In genomic region chr19:56076128-56076527, GRCm38 (mm10) we compare ENCODE assay signal across 24 mouse cellular contexts.
DNase-seq lines count a peak whose midpoint lies in the region; ATAC-seq and TF ChIP-seq lines count a peak whose summit lies in the region.
"Had no signal": no experiment of that assay in that cellular context is flagged by ENCODE, and none has a peak within 500 bp of the region (broad histone marks: within the 10 kb centered on the region; RNA-seq: fewer than 3 reads in every experiment).

No protein-coding gene starts in this region.

- intact Hi-C loops in gastrocnemius, postnatal 36 days (cut with DNase I): no loop called here

- no peaks in the 10 kb centered on the region for H3K27me3 ChIP-seq in hindbrain, embryonic 16.5 days (replicated peaks; ENCODE audit: control insufficient read depth, insufficient read depth, low read length)
- H3K27me3 ChIP-seq: forebrain, embryonic 15.5 days; intestine, embryonic 15.5 days had no signal

- no peak for DNase-seq in frontal cortex, postnatal 14 days (ENCODE audit: low spot score in 2 of 2)
- peak; percentile 12 for DNase-seq in gastrocnemius, postnatal 25 days
- no peak for DNase-seq in gastrocnemius, postnatal 36 days
- no peak for DNase-seq in ES-E14 (ENCODE audit: low read depth, low spot score)
- DNase-seq in brain, adult 2 months (ENCODE audit: low read depth, low spot score): peak; percentile 31
- DNase-seq: adrenal gland, adult 8-10 months; adrenal gland, postnatal 25 days; B cell, adult 2 months; cerebellum, adult 18-20 months; cerebellum, adult 9-10 months; cerebellum, postnatal 14 days; heart, adult 11 months; kidney, adult 11 months had no signal

- H3K9ac ChIP-seq in ES-E14 (ENCODE audit: insufficient read depth, low read depth, low read length, poor library complexity, severe bottlenecking): no peak overlapping the region
- no peak overlapping the region for H3K9ac ChIP-seq in hindbrain, embryonic 16.5 days (ENCODE audit: low read depth, low read length)
- H3K9ac ChIP-seq: embryonic facial prominence, embryonic 12.5 days; forebrain, embryonic 12.5 days; forebrain, embryonic 15.5 days; hindbrain, embryonic 12.5 days; hindbrain, embryonic 15.5 days; intestine, embryonic 15.5 days had no signal

- no peak overlapping the region for H3K27ac ChIP-seq in ES-E14 (ENCODE audit: insufficient read depth, low read depth, low read length, poor library complexity, severe bottlenecking)
- no peak overlapping the region for H3K27ac ChIP-seq in hindbrain, embryonic 16.5 days (ENCODE audit: low read depth, low read length)
- H3K27ac ChIP-seq: embryonic facial prominence, embryonic 12.5 days; forebrain, embryonic 12.5 days; forebrain, embryonic 15.5 days; hindbrain, embryonic 12.5 days; hindbrain, embryonic 15.5 days; intestine, embryonic 15.5 days had no signal

- ATAC-seq in frontal cortex, adult (ENCODE audit: low TSS enrichment): peak; percentile 57
- ATAC-seq in hindbrain, embryonic 16.5 days: no peak
- ATAC-seq: activated CD4-positive, CD25-positive, alpha-beta regulatory T cell, adult 4 months; forebrain, embryonic 15.5 days; intestine, embryonic 15.5 days had no signal

- H3K4me1 ChIP-seq in ES-E14 (ENCODE audit: control insufficient read depth in 2 of 2, insufficient read depth in 2 of 2, low read length in 2 of 2, poor library complexity in 1 of 2): no peaks in the 10 kb centered on the region
- H3K4me1 ChIP-seq in hindbrain, embryonic 16.5 days (ENCODE audit: control insufficient read depth, insufficient read depth, low read depth, low read length): no peaks in the 10 kb centered on the region
- H3K4me1 ChIP-seq: hindbrain, embryonic 15.5 days; intestine, embryonic 15.5 days had no signal

- H3K4me2 ChIP-seq in hindbrain, embryonic 16.5 days (ENCODE audit: low read length): no peak overlapping the region
- H3K4me2 ChIP-seq: embryonic facial prominence, embryonic 12.5 days; forebrain, embryonic 12.5 days; forebrain, embryonic 15.5 days; heart, embryonic 11.5 days; hindbrain, embryonic 12.5 days; hindbrain, embryonic 15.5 days; intestine, embryonic 15.5 days had no signal

- WGBS in hindbrain, embryonic 16.5 days: 81% methylated on average over 8 of the region's 8 CpGs

- H3K9me3 ChIP-seq in ES-E14 (ENCODE audit: control insufficient read depth, insufficient read depth, low read depth, low read length): no peaks in the 10 kb centered on the region
- H3K9me3 ChIP-seq in hindbrain, embryonic 16.5 days (ENCODE audit: control insufficient read depth, low read length): no peaks in the 10 kb centered on the region
- H3K9me3 ChIP-seq: embryonic facial prominence, embryonic 12.5 days; forebrain, embryonic 12.5 days; forebrain, embryonic 15.5 days; hindbrain, embryonic 12.5 days; hindbrain, embryonic 15.5 days; intestine, embryonic 15.5 days had no signal

- no peaks in the 10 kb centered on the region for H3K36me3 ChIP-seq in ES-E14 (ENCODE audit: control insufficient read depth, insufficient read depth, low read length, poor library complexity, severe bottlenecking)
- H3K36me3 ChIP-seq in hindbrain, embryonic 16.5 days (ENCODE audit: control insufficient read depth, insufficient read depth, low read length): no peaks in the 10 kb centered on the region
- H3K36me3 ChIP-seq: embryonic facial prominence, embryonic 12.5 days; forebrain, embryonic 12.5 days; forebrain, embryonic 15.5 days; hindbrain, embryonic 12.5 days; hindbrain, embryonic 15.5 days; intestine, embryonic 15.5 days had no signal

- H3K4me3 ChIP-seq in ES-E14 (ENCODE audit: insufficient read depth in 1 of 2, low read depth in 1 of 2, low read length in 2 of 2, poor library complexity in 1 of 2, severe bottlenecking in 1 of 2): no peak overlapping the region
- no peak overlapping the region for H3K4me3 ChIP-seq in hindbrain, embryonic 16.5 days (ENCODE audit: low read length)
- H3K4me3 ChIP-seq: embryonic facial prominence, embryonic 12.5 days; erythroblast, embryonic 14.5 days; forebrain, embryonic 12.5 days; forebrain, embryonic 15.5 days; hindbrain, embryonic 12.5 days; hindbrain, embryonic 15.5 days; intestine, embryonic 15.5 days had no signal

- in situ Hi-C loops in ES-E14 (cut with MboI; ENCODE audit: low sequenced_read_pairs in 2 of 2, unreplicated experiment in 2 of 2): no loop called here

TF ChIP-seq in ES-E14, 5 proteins besides CTCF, POLR2A, EP300 and RAD21:
- TF ChIP-seq ZC3H11A (IDR thresholded peaks at IDR 0.05; ENCODE audit: borderline replicate concordance, low read depth, low read length) (no peak), HCFC1 (IDR thresholded peaks at IDR 0.05; ENCODE audit: borderline replicate concordance, insufficient read depth, low read length) (no peak), MAFK (IDR thresholded peaks at IDR 0.05; ENCODE audit: insufficient read depth, low read depth, low read length) (peak; percentile 68)
TF ChIP-seq in ES-E14: peak in this region for 1.

Comparison
In these comparisons a context has a peak if more than half of its experiments do, and no peak if none do; other contexts are left out.
1. DNase-seq: peak in gastrocnemius, postnatal 25 days (single experiment) and brain, adult 2 months (single experiment); none in frontal cortex, postnatal 14 days (0 of 2), gastrocnemius, postnatal 36 days (0 of 2) and ES-E14 (single experiment).